Mouse (Mus musculus) retina, embryonic 14.5 days (tissue): Measurements from ENCODE around the gene Rab11fip4.

Source experiments
- DNase-seq: peaks from one replicate; pipeline ENCODE4 v3.0.0-alpha.2; 2015; ENCODE audit warnings: low spot score

Rab11fip4 gene

DNA sequence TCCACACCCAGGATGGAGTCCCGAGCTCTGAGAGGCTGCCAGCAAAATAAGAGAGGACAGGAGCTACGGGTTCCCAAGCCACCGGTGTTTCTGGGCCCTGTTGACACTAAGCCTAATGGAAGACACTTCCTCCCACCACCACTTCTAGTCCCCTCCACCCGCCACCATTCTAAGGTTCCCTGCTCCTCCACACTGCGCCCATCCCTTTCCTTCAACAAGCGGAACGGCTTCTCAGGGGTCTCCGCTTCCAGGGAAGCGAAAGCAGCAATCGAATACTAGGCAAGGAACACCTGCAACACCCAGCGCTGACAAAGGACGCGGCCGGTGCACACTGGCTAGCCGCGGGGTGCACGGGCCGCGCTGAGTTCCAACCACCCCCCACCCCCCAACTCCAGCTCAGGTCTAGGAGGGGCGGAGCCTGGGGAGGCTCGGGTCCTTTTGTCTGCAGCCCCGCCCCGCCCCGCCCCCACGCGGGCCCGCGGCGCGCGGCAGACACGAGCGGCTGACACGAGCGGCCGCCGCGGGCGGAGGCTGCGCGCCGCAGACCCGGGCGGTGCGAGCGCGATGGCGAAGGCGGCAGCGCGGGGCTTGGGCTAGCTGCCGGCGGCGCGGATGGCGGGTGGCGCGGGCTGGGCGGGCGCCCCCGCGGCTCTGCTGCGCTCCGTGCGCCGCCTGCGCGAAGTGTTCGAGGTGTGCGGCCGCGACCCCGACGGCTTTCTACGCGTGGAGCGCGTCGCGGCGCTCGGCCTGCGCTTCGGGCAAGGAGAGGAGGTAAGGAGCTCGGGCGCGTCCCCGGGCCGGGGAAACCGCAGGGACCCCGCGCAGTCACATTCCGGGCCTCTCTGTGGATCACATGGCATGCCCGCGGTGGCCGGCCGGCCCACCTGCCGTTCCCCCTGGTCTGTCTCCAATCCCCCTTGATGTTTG is at the start of gene Rab11fip4:
Rab11fip4 (plus strand) TSS at position 549 of the 927 bp plus-strand sequence.
- peak; percentile 77 for DNase-seq

DNA sequence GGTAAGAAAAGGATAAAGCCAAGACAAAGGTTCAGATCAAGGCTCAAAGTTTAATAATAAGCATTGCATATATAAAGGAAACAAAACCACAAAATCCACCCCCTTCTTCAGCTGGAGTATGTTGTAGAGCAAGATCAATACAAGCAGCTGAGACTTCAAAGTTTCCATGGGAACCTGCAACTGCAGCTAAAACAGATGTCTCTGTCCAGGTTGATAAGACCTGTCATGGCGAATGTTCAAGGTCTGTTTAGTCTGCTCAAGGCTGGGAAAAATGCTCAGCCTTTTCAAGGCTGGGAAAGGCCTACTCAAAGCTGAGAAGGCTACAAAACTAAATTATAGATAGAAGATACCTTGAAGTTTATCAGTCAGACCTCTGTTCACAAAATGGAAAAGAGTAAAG is 38.4 kb upstream of the Rab11fip4 start:
- DNase-seq: no peak

DNA sequence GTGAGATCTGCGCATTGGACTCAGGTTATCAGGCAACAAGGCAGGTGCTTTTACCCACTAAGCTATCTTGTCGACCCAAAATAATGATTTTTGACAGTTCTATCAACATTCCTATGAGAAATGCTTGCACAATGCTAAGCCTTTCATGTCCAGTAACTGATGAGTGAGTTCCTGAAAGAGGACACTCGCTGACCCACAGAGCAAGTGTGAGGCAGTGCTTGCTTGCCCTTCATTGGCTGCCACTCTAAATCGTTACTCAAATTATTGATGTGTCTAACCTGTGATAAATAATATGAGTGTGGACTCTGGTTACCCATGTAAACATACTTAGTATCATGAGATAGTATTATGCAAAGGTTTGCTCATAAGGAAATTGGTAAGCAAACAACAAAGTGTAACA is 30.5 kb upstream of the Rab11fip4 start:
- no peak for DNase-seq

DNA sequence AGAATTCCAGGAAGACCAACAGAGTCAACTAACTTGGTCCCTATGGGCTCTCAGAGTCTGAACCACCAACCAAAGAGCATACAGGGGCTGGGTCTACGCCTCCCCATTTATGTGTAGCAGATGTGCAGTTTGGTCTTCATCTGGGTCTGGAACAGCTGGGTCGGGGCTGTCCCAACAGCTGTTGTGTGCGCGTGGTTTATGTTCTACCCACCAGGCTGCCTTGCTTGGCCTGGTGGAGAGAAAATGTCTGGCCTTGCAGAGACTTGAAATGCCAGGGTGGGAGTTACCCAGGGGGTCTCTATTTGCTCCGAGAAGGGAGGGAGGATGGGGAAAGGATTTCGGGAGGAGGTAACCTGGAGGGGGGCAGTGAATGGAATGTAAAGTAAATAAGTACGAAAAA is 27.5 kb upstream of the Rab11fip4 start:
- no peak for DNase-seq

DNA sequence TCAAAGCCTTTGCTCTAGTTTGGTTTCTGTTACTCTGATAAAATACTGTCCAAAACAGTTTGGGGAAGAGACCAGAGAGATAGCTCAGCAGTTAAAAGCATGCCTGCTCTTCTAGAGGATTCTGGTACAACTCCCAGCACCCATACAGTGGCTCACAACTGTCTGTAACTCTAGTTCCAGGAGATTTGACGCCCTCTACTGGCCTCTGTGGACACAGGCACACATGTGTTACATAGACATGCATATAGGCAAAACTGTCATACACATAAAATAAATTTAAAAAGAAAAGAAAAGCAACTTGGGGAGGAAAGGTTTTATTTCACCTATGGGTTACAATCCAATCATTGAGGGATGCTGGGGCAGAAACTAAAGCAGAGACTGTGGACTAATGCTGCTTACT is 24.1 kb upstream of the Rab11fip4 start:
- DNase-seq: no peak

DNA sequence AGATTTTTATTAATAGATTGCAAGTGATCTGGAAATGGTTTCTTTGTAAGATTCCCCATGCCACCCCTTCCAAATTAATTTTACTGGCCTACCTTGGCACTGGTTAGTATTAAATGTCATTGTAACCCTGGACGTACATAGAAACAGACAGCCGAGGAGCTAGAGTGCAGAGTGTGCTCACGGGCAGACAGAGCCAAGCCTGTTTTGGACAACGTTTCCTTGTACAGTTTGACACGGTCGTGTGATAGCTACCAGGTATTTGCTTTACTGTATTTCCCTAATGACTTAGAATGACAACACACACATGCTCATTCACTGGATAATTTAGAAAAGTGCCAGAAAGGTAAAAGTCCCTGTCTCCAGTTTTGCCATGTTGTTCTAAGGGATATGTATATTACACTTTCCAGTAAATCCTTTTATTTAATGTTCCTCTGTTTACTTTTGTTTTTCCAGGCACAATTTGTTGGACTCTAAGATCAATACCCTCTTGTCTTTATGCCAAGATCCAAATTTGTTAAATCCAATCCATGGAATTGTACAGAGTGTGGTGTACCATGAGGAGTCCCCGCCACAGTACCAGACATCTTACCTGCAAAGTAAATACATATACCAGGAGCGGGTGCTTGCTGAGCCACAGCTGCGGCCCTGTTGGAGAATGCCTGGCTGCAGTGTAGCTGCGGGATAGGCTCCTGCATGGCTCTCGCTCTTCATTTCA is 22.7 kb upstream of the Rab11fip4 start:
- no peak for DNase-seq

DNA sequence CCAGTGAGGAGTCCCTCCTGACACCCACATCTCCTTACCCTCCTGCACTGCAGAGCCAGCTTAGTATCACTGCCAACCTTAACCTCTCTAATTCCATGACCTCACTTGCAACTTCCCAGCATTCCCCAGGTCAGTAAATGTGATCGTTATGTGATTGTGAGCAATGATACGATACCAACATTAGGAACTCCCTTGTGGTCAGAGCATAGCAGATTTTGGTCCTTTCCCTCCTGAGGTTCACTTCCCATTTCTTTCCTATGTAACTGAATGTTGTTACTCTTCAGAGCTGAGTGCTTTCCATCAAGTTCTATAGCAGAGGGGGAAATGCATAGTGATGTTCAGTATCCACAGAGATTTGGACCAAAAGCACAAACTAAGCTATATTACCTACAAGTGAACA is 20.7 kb upstream of the Rab11fip4 start:
- DNase-seq: no peak

DNA sequence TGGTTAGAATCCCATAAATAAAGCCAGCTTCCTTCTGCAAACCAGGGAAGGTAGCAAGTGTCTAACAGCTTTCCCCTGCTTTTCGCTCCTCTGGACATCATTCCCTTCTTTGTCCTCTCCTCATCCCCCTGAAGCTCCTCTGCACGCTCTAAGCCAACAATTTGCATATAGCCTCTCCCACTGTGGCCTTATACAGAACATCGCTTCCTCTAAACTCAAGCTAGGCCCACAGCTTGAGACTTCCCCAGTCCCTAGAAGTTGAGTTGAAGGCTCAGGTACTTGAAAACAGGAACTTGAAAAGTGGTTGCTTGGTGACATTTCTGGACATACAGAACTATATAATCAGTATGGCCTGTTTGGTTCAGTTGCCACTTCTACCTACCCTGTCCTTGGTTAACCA is 17.2 kb upstream of the Rab11fip4 start:
- no peak for DNase-seq

DNA sequence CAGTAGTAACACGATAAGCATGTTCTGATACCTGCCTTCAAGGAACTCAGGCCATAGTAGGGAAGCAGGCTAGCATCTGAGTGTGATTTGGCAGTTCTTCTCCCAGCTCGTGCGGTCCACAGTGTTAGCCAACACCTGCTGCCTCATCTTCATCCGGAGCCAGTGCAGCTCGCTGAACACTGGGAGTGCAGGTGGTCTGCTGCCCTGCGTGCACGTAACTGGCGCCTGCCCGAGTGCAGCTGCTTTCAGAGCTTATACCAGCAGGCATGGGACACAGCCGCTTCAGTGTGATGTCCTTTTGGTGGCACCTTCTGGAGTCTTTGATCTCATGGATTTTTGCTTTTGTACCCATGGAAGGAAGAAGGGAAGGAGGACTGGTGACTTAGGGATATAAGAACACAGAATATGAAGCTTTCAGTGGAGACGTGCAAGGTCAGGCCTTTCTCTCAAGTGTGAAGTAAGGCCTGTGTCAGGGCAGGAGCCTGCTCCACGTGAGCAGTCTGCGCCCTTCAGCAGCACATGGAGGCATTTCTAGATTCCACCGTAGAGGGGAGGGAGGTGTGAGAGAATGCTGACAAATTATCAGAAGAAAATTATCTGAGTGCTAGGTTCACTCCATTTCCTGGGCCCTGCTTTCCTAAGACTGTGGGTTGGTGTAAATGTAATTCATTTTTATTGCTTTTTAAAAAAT is 15.5 kb upstream of the Rab11fip4 start:
- DNase-seq: no peak

DNA sequence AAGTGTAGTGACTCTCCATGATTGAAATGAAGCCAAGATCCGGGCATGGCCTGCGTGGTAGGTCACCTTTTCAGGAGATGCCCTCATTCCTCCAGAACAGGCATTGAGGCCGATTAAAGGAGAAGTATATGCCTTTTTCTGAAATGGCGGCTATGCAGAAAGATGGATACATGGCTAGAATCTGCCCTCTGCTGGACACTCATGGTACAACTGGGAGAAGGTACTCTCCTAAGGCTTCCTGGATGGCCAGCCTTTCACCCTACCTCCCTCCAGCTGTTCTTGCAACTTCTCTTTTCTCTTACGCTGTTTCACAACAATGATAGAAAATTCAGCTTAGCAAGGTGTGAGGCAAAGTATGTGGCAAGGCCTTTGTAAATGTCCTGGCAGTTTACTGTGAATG is 13.3 kb upstream of the Rab11fip4 start:
- DNase-seq: peak; percentile 92

DNA sequence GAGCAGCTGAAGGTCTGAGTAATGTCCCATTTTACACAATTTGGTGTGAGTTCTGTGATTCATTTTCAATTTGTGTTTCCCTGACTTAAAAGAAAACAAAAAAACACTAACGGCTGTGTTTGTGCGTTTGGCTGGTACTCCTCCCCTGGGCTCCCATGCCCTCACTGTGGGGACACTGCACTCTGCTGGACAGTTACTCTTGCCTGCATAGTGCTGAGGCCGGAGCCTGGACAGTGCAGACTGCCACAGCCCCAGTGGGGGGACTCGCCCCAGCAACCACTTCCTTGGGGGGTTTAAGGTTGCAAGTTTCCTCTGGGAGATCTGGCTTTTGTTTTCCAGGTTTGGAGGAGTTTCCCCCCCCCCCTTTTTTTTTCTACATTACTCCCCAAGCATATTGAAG is 10.4 kb upstream of the Rab11fip4 start:
- peak; percentile 11 for DNase-seq

DNA sequence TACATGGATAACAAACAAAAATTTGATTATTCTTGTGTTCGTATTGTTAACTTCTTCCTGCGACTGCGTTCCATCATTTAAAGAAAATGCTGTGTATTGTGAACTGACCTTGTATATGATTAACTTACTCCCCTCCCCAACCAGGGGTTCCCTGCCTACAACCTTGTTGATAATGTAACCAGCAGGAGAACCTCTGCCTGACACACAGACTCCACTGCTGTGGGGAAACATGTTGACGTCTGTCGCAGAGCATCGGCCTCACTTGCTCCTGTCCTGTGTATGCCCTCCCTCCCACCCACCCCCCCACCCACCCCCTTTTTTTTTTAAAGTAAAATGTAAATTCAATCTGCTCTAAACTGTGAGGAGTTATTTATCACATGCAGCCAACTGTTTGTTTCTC is 9.8 kb upstream of the Rab11fip4 start:
- no peak for DNase-seq

DNA sequence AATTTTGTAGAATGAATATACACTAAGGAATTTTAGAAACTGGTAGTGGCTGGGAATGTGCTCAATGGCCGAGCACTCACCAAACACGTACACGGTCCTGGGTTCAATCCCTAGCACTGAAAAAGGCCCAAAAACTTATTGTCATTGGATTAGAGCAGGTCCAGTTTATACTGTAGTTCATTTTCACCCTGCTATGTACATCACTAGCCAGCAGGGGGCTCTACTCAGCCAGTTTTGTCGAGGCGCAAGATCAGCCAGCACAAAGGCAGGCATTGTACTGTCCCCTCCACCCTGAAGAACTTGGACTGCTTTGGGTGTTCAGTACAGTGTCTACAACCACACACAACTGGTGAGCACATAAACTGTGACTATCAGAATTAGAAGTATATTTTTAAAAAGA is 6.8 kb upstream of the Rab11fip4 start:
- DNase-seq: peak; percentile 90

DNA sequence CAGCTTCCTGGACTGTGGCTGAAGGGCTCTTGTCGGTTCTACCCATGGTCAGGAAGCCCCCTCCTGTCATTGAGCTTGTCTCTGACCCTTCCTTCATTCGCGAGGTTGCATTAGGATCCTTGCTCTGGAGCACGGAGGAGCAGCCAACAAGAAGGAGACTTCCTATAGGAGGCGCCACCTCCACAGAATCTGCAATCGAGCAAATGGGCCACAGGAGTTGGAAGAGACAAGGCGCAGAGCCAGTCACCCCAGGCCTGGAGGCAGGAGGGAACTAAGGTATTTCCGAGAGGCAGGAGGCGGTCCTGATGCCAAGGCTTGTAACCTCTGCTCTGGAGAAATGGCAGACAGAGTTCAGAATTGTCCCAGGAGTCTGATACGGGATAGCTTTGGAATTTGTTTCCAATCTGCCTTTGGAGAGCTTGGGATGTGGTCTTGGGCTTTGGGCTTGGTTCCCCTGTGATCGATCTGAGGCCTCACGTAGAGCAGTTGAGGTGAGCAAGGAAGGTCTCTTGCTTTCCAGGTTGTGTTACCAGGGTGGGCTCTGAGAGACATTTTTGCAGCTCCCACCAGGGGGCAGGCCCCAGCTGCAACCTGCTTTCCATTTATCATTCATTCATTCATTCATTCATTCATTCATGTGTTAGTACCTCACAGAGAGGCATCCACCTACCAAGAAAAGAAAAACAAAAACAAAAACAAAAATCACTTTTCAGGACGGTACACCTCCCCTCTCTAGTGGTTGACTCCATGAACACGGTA is 1.5 kb upstream of the Rab11fip4 start:
- peak; percentile 74 for DNase-seq

DNA sequence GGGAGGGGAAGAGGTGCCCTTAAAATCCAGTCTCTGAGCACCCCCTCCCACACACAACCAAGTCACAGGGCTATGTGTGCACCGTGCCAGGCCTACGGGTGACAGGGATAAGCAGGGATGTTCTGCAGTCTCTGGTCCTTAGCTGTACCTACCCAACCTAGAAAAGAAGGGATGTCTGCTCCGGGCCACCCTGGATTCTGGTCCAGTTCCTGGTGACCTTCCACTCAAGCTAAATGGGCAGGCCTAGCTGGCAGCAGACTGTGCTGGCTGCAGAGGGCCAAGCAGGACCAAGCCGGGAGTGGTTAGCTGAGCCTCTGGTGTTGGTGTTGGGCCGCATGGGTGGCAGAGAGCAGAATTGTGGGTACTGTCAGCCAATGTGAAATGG is 571 bp downstream of the Rab11fip4 start:
- DNase-seq: no peak

DNA sequence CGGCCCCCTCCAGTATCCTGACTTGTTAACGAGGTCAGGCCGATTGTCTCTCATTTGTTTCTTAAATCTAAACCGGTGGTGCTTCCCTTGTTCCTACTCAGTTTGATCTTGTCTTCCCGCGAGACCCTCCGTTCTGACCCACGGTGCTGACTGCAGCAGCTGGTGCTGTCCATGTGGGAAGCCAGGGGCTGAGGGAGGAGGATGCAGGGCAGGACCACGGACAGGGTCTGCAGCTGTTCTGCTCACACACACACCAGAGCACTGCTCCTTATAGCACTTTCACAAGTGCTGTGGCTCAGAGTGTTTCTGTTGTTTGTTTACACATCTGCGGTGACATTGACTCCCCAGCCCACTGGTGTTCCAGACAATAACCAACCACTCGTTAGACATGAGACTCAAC is 2.5 kb downstream of the Rab11fip4 start:
- peak; percentile 59 for DNase-seq

DNA sequence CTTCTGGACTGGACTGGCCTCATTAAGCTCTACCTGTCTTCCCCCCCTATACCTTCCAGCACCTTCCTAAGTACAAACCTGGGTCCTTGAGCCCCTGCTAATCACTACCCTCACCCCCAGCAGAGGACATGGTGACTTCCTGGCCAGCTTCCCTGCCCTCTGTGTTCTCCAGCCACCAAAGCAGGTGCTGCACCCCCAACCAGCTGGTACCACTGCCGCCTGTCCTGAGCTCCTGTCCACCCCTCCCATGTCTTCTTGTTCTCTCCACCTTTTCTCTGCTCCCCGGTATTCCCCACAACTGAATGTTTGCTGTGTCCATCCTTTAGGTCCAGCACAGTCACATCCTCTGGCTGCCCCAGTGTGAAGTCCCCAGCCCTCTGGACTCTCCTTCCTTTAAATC is 19.4 kb downstream of the Rab11fip4 start:
- no peak for DNase-seq

DNA sequence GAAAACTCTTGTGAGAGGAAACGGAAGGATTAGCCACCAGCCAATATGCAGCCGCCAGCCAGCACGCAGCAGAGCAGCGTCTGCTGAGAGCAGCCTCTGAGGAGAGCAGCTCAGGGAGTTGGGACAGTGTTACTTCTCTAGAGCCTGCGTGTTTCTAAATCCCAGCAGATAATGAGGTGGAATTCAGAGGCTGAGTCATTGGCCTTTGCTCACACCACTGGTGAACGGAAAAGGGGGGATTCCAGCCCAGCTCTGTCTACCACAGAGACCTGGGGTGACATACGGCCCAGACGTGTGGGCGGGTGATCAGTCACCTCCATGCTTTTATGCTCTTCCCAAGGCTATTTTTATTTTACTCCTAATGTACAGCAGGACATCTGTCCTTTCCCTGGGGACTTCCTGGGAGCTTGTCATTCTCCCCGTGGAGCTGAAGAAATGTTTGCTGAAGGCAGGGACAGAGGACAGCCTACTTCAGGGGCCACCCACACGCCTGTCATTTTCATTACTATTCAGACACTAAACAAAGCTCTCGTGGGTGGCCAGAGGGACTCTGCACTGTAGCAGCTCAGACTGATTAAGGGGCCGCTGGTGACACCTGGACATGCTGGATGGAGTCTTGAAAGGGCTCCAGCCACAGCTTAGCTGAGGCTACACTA is 20.1 kb downstream of the Rab11fip4 start:
- DNase-seq: peak; percentile 80

DNA sequence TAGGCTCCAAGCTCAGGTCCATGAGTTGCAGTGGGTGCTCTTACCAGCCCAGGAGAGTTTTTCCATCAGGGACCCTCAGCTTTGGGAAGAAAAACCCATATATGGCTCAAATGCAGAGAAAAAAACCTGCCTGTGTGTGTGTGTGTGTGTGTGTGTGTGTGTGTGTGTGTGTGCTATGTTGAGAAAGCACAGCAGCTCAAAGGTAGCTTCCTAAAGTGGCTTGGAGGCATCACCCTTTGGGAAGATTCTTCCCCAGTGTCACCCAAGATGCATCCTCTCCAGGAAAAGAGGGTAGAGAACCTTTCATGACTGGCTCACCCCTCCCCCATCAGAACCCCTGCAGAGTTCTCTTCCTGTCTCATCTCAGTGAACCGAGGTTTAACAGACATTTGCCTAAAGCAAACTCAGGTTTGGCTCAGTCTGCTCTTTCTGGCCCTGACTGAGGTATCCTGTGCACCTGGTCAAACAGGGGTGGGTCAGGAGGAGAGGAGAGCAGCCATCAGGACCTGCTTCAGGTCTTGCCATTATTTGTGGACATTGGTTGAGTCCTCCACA is 21.1 kb downstream of the Rab11fip4 start:
- no peak for DNase-seq

DNA sequence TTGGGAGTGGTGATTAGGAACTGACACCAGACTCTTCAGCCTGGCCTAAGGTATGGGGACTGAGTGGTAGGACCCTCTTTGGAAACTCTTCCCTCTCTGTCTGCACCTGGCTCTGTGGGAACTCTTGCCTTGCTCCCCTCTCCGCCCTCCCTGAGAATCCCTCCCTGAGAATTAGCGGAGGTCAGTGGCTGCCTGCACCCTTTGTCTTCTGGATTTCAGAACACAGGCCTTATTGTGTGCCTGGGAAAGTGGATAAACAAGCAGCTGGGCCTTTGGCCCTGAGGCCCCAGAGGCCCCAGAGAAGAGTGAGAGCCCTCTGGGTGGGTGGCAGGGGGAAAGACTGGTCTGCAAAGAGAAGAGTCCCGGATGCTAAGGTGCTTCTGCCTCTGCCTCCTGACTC is 22.1 kb downstream of the Rab11fip4 start:
- DNase-seq: peak; percentile 69

DNA sequence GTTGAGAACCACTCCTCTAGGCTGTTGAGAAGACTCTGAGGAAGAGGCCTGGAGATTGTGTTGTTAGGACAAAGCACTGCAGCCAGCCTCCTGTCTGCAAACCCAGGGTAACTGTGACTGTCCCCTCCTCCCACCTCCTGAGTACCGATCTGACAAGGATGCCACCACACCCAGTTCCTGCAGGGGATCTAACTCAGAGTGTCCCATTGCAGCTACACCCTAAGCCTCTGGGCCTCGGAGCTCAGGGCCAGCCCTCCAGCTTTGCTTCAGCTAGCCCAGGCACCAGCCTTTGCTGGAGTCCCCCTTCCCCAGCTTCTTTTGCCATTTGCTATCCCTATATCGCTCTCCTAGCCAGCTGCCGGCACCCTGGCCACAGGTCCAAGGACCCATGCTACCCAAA is 22.7 kb downstream of the Rab11fip4 start:
- DNase-seq: no peak
